Mouse (Mus musculus) intestine, embryonic 16.5 days (tissue): ENCODE data around the gene Tial1. TPM values are rescaled to one million over a fixed set of nuclear protein-coding genes. Genes with fewer than 3 reads are reported as not detected.

ENCODE experiments used
- ATAC-seq: fragments of 200-750 bp; cut with Nextera tagmentation; 2 replicates; pipeline ENCODE4 v1.8.0; 2017; ENCODE audit warnings: moderate TSS enrichment, moderate library complexity
- H3K27ac ChIP-seq: fragments of 300-500 bp; sonication (generic); 2 replicates; pipeline ENCODE4 v1.5.1; 2014; ENCODE audit warnings: mild to moderate bottlenecking, low read length
- H3K27me3 ChIP-seq: fragments of 300-500 bp; sonication (generic); replicated peaks from 2 replicates; pipeline ENCODE4 v1.6.1; 2014; ENCODE audit warnings: low read length, control low read depth, mixed read lengths; ENCODE audit not compliant: control insufficient read depth, insufficient read depth
- H3K36me3 ChIP-seq: fragments of 300-500 bp; sonication (generic); 2 replicates; pipeline ENCODE4 v1.6.1; 2014; ENCODE audit warnings: low read length, control low read depth; ENCODE audit not compliant: control insufficient read depth, insufficient read depth
- H3K4me1 ChIP-seq: fragments of 300-500 bp; sonication (generic); 2 replicates; pipeline ENCODE4 v1.6.1; 2014; ENCODE audit warnings: low read length, control low read depth, mixed read lengths; ENCODE audit not compliant: control insufficient read depth, insufficient read depth
- H3K4me2 ChIP-seq: fragments of 300-500 bp; sonication (generic); 2 replicates; pipeline ENCODE4 v1.6.1; 2014; ENCODE audit warnings: low read depth, low read length, control low read depth
- H3K4me3 ChIP-seq: fragments of 300-500 bp; sonication (generic); 2 replicates; pipeline ENCODE4 v1.5.1; 2014; ENCODE audit warnings: mild to moderate bottlenecking, low read length
- H3K9ac ChIP-seq: fragments of 300-500 bp; sonication (generic); 2 replicates; pipeline ENCODE4 v1.6.1; 2014; ENCODE audit warnings: low read depth, low read length
- H3K9me3 ChIP-seq: fragments of 300-500 bp; sonication (generic); 2 replicates; pipeline ENCODE4 v1.6.1; 2016; ENCODE audit warnings: low read length, control low read depth; ENCODE audit not compliant: control insufficient read depth
- WGBS: fragments of 180-500 bp; shearing (Covaris S2); extraction: QIAGEN DNeasy Blood & Tissue Kit; methylation state at CpG from one replicate; pipeline ENCODE4 v1.1.7; 2014; 5-methylcytosine and 5-hydroxymethylcytosine counted together
- microRNA-seq: library from miRNA; unstranded; fragments of <30 nt; microRNA quantifications from one replicate; pipeline ENCODE4, GENCODE M21; 2016
- polyA plus RNA-seq: library from polyadenylated mRNA; unstranded; fragments of >200 nt; fragmentation: Nextera tagmentation; extraction: Ambion mirVana; gene quantifications from 2 replicates; pipeline ENCODE4 v1.2.1, GENCODE M21; 2015

Gene Tial1
- polyA plus RNA-seq, 1 experiment from 2014 or later = 19.0 TPM

- Histone ChIP-seq H3K9me3 (no peaks in the 10 kb centered on the region), H3K4me1 (peaks cover 18% of the 10 kb centered on the region), H3K27me3 (no peaks in the 10 kb centered on the region), H3K9ac (no peak overlapping the region), H3K27ac (peak overlapping the region; percentile 43), H3K4me2 (no peak overlapping the region), H3K36me3 (no peaks in the 10 kb centered on the region), H3K4me3 (no peak overlapping the region)
- 0 out of 2 replicates have a peak, but pooled peaks have one; percentile 27 for ATAC-seq
- 38% methylated on average over 12 of the region's 12 CpGs for WGBS
Measured at GRCm38 (mm10) chr7:128391267-128392057, 70.1 kb downstream of the Tial1 start.

Small RNA genes within 50 kb of the gene (microRNA-seq; reads per million reads assigned to microRNA genes)
- not detected for gene Gm24365

Other genes starting within 250 kb of the Tial1 start
- gene Armc5, start 224.4 kb downstream of the Tial1 start, polyA plus RNA-seq = 15.4 and 17.8 TPM in 2 replicates
- 5.7 and 6.5 TPM in 2 replicates for gene 9130023H24Rik, start 223.7 kb downstream of the Tial1 start, polyA plus RNA-seq
- 167 and 175 TPM in 2 replicates for gene Tgfb1i1, start 214.9 kb downstream of the Tial1 start, polyA plus RNA-seq
- gene Slc5a2, start 196.1 kb downstream of the Tial1 start, polyA plus RNA-seq = not detected in 2 replicates
- 49.6 and 53.4 TPM in 2 replicates for gene BC017158, start 163.5 kb downstream of the Tial1 start, polyA plus RNA-seq
- gene Rgs10, start 43.0 kb downstream of the Tial1 start, polyA plus RNA-seq = 28.1 and 30.3 TPM in 2 replicates
- 11.3 and 11.8 TPM in 2 replicates for gene Bag3, start 61.9 kb upstream of the Tial1 start, polyA plus RNA-seq
- 12.0 and 12.6 TPM in 2 replicates for gene Inpp5f, start 149.6 kb upstream of the Tial1 start, polyA plus RNA-seq